Mouse (Mus musculus): ENCODE measurements around the gene Ppp4r3b.

Gene Ppp4r3b

DNA sequence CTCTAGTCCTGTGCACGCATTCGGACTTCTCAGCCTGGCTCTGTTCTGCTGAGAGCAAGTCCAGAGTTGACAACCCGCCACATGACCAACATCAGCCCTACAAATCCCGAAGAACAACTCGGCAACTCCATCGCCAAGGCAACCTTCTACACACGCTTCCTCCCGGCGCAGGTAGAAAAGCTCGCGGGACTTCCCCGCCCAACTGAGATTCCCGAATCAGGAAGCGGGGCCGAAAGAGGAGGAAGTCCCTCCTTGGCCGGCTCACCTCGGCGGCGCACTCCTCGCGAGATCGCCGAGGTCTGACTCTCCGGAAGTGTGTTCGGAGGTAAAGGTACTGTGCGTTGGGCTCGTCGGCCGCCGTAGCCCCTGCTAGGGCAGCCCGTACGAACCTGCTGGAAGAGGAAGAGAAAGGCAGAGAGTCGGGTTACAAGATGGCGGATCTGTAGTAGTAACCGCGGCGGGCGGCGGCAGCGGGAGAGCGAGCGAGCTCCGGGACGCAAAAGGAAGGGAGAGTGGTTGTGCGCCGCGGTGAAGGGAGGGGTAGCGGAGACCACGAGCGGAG is at the start of gene Ppp4r3b:
Gene Ppp4r3b, plus strand, starts transcription at position 328 of the 562 bp plus-strand sequence.
- DNase-seq (ENCODE audit: low spot score): peak; percentile 99

DNA sequence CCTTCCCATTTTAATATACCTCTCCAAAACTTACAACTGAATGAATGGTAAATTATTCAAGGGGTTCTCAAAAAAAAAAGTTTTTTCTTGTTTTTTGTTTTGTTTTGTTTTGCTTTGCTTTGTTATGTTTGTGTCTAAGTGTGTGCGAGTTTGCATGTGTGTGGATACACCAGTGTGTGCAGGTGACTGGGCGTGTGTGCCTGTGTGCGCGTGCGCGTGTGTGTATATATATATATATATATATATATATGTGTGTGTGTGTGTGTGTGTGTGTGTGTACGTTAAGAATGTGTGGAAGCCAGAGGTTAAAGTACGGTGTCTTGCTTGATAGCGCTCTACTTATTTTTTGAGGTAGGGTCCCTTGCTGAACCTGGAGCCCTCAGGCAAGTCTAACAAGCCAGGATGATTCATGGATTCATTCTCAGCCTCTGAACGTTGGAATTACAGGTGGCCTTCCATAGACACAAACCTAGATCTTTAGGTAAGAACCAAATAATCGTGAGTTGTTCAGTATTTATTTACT is 42.8 kb upstream of the Ppp4r3b start:
- peak; percentile 14 for DNase-seq (ENCODE audit: low spot score)

DNA sequence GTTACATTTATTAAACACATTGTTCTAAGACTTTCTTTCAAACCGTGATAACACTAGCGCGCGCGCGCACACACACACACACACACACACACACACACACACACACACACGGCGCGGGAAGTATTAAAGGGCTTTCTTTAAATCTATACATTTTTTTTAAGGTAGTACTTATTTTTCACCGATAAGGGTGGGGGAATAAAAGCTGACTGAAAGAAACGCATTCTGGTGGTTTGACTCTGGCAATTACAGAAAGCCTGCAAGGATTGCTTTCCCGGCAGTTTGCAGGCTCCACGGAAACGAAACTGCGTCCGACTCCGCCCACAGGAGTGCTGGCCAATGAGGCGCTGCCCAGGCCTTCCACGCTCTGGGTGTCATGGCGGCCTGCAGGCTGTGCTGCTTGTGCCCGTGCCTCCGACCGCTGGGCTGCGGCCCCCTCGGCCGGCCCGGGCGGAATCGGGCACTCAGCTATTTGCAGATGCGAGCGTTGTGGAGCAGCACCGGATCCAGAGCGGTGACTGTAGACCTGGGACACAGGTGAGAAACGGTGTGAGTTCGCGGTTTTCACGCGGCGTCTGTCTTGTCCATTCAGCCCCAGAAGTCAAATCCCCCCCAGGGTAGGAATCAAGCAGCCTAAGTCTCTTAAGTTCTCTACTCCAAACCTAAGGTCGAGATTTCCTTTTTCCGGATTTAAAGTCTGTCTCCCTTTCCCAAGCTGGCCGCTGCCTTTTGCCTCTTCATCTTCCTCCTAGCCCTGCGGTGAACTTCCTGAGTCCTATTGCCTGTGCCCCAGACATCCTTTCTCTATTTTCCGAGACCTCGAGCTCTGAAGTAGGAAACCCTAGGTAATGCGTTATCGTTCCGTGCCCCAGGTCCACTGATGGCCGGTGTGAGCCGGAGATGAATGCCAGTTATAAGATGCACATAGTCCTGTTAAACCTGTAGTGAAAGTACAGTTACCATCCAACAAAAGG is 42.0 kb upstream of the Ppp4r3b start, which contains the start of gene Pnpt1:
Gene Pnpt1, plus strand, starts transcription at position 360 of the 971 bp plus-strand sequence.
- DNase-seq (ENCODE audit: low spot score): peak; percentile 88

DNA sequence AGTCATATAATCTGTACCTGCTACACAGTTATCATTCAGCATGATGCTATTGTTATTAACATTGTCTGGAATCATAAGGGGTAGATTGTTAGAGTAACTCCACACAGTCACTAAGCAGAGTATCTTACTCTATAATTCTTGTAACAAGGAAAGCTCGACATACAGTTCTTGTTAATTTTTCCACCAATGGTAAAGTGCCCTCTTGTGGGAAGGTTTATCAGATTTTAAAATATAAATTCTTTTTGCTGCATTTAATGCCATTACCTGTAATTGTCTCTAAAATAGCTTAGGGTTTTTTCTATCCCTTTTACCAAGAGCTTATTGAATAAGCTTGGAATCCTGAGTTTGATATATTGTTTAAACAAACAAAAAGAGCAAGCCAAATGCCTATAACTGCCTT is 32.0 kb upstream of the Ppp4r3b start:
- DNase-seq (ENCODE audit: low spot score): no peak

DNA sequence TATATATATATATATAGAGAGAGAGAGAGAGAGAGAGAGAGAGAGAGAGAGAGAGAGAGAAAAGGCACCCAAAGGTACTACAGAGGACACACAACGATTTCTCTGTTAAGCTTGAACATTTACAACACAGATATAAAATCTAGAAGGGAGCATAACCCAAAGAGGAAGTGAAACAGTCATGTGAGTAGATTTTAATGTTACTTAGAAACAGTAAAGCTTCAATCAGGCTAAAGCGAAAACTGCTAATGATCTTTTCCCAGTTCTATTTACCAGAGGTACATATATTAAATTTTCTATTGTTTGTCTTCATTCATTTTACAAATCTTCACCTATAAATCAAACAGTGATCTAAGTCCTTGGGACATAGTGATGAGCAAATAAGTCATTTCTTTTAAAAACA is 23.8 kb upstream of the Ppp4r3b start:
- no peak for DNase-seq (ENCODE audit: low spot score)

DNA sequence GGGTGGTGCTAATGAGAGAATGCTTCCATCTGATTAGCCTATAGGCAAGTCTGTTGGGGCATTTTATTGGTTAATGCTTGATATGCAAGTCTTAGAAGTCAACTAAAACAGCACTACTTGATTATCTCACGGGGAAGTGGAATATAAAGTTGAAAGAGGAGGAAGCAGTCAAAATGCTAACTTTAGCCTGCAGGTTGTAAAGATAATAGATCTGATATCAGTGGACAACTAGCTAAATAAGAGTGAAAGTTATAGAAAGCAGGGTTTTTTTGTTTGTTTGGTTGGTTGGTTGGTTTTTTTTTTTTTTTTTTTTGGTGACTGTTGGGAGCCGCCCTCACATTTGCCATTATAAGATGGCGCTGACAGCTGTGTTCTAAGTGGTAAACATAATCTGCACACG is 9.1 kb upstream of the Ppp4r3b start:
- no peak for DNase-seq (ENCODE audit: low spot score)

- DNase-seq (ENCODE audit: low spot score): peak; percentile 80
Observed at GRCm38 (mm10) chr11:29171959-29172391, 715 bp upstream of the Ppp4r3b start.

- DNase-seq (ENCODE audit: low spot score): peak; percentile 77
Observed at GRCm38 (mm10) chr11:29173125-29173631, 488 bp downstream of the Ppp4r3b start.

DNA sequence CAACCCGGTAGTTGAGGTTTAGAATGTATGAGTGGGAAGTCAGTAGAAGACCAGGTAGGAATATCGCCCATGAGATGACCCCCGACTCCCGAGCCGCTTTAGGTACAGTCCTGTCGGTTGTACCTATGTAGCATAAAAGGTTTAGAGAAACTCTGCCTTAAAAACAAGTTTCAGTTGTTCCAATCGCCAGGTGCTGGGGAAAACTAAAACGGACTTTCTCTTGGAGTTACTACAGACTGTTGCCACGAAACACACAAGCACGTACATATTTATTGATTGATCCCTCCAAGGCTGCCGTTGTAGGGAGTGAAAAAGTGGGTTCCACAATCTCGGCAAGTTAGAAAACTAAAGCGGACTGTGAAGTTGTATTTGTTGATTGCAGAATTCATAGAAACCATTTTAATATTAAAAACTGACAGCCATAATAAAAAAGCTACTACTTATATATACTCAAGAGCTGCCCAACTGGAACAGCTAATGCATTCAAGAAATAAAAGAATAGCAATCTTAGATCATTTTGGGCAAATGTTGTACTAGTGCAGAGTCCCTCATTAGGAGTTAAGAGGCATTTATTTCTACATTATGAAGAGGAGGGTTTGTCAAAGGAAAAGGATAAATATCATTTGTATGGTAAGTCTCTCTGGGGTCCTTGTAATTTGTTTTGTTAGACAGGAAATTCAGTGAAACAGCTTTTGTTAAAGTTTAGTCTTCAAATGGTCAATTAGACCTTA is 1.2 kb downstream of the Ppp4r3b start:
- no peak for DNase-seq (ENCODE audit: low spot score)

DNA sequence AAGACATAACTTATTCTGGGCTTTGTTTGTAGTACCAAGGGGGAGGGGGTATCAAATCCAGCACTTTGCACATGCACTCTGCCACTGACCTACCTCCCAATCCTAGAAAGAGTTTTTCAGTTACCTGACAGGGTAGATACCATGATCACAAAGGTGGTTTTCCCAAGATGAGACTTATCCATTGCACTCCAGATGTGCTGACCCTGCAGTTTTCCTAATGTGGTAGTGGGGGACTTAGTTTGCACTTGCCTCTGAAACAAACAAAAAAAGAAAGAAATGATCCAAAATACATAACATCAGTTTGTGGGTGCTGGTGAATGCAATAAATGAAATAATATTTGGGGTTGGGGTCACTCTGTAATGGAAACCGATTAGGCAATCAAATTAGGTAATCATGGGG is 6.6 kb downstream of the Ppp4r3b start:
- DNase-seq (ENCODE audit: low spot score): no peak

DNA sequence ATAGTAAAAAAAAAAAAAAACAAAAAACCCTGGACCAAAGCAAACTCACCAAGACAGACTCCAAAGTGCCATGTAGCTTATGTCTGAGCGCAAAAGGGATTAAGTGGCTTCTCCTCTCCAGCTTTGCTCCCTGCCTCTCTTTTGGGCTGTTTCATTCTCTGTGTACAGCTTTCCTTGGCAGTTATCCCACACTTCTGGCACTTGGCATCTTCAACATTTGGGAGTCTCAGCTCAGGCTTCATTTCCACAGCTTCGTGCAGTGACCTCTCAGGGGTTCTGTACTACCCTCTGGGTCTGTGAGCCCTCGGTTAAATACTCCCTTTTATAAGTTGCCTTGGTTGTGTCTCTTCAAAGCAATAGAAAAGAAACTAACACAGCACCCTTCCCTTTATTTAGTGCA is 8.0 kb downstream of the Ppp4r3b start:
- DNase-seq (ENCODE audit: low spot score): no peak

DNA sequence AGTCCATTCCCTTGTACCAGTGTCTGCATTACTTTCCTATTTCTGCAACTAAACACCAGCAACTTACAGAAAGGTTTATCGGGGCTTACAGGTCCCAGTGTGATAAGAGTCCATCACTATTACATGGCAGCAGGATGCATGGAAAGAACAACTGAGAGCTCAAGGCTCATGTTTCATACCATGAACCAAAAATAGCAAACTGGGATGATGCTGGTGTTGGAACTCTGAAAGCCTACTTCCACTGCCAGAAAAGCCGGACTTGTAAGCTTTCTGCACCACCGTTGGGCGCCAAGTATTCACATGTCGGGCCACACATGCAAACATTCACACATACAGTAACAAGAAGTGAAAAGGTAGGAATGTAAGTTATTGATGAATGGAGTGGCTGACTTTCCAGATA is 9.1 kb downstream of the Ppp4r3b start:
- no peak for DNase-seq (ENCODE audit: low spot score)

- DNase-seq (ENCODE audit: low spot score): no peak
Observed at GRCm38 (mm10) chr11:29188981-29189380, 16.3 kb downstream of the Ppp4r3b start.

GRCm38 (mm10) chr11:29203653-29204052 is 31.0 kb downstream of the Ppp4r3b start:
- no peak for DNase-seq (ENCODE audit: low spot score)

DNA sequence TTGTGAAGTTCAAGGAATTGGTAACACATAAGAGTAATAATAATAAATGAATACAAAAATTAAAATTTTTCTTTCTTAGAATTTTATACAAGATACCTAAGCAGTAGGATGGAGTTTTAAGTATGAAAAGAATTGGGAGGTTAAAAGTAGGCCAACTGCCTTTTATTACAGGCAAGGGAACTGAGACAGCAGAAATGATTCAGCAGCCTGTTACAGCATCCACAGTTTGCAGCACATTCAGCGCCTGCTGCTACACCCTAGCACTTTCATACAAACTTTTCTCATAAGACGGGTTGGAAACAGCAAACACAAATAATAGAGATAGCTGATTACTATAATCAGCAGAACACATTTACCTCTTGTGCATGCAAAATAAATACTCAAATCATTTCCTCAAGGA is 37.1 kb downstream of the Ppp4r3b start:
- no peak for DNase-seq (ENCODE audit: low spot score)

GRCm38 (mm10) chr11:29216196-29216595 is 43.5 kb downstream of the Ppp4r3b start:
- no peak for DNase-seq (ENCODE audit: low spot score)

- no peak for DNase-seq (ENCODE audit: low spot score)
Observed at GRCm38 (mm10) chr11:29219055-29219454, 46.4 kb downstream of the Ppp4r3b start.

DNA sequence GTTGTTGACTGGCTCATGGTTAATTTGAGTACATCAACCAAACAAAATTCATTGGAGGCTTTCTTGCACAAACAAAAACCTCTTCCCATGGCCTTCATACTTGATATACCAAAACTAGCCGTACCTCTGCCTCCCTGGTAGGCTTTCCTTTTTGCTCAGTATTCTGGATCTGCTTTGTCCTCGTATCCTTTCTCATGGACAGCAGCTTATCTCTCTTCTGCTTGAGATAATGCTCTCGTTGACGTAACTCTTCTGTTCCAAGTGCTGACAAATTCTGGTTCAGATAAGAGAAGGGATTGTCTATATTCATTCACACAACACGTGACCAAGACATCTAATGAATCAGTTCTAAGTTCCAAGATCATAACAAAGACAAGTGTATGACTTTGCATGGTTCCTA is 49.6 kb downstream of the Ppp4r3b start:
- no peak for DNase-seq (ENCODE audit: low spot score)

DNA sequence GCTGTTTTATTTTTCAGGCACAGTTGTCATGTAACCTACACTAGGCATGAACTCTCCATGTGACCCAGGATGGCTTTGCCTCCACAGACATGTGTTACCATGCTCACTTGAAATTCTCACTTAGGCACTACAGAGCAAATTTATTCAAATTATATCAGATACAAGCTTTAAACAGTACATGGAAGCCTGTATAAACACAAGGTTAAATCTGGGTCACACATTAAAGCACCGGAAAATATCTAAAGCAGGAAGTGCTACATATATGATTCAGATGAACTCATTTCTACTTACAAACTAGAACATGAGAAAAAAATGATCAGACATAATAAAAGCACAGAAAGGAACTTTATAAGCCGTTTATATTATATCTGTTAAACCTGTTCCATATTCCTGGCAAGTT is 52.1 kb downstream of the Ppp4r3b start:
- DNase-seq (ENCODE audit: low spot score): no peak

DNA sequence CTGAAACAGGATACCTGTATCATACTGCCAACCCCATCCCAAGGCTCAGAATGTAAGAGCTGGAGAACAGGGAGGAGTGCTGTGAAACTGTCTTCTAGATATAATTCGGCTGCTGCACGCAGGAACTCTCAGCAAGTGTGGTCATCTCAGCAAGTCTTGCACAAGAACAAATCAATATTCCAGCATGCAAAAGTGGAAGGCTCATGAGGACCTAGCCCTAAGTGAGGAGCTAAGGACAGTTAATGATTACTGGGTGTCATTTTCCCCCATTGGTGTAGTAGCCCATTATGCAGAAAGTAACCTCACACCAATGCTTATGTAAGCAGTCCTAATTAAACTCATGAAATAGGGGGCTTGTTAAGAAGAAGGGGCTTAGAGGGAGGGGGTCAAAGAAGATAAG is 56.3 kb downstream of the Ppp4r3b start:
- no peak for DNase-seq (ENCODE audit: low spot score)

GRCm38 (mm10) chr11:29233569-29233968 is 60.9 kb downstream of the Ppp4r3b start:
- no peak for DNase-seq (ENCODE audit: low spot score)

DNA sequence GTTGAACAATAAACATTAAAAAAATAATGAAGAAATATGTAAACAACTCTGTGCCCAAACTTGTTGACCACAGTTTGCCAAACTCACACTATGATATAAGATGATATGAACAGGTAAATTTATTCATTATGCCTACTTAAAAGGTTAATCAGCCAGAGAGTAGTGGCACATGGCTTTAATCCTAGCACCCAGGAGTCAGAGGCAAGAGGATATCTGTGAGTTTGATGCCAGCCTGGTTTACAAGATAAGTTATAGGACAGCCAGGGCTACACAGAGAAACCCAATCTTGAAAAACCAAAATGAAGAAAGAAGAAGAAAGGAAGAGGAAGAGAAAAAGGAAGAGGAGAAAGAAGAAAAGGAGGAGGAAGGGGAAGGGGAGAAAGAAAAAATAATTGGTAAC is 64.7 kb downstream of the Ppp4r3b start:
- no peak for DNase-seq (ENCODE audit: low spot score)
